Mouse (Mus musculus) cerebellum, postnatal 36 days (tissue): ENCODE measurements around the gene Tmem156.

Experiments
- DNase-seq, 2 experiments: peaks; one replicate each; pipeline ENCODE4 v3.0.0; 2021 to 2022; ENCODE audit warnings: mixed read lengths in 2 of 2

The Tmem156 gene

DNA sequence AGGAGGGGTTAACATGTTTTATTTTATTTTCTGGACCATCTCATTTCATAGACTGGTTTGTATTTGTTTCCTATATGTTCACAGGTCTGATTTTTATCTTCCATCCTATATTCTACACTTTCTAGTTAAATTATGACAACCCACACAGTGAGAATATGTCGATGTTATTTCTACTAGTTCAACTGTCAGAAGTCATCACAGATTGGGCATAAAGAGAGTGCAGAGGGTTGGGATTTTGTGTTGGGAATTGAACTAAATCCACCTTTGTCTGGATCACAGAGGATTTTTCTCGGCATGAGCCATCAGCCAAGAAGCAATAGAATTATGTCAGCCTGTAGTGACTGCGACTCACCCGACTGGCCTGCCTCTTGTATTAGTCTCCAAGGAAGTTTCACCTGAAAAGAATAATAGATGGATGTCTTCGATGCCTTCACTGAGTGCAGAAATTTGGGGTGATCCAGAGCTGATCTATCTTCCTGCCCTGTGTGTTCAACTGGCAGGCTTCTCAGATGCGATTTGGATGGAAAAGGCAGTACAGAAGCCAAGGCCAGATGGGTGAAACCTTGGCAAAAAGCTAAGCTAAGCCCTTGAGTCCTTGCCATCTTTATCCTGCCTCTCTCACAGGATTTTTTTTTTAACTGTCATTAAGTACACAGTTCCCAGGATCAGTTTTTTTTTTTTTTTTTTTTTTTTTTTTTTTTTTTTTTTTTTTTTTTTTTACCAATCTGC is 46.1 kb downstream of the Tmem156 start:
- peak; percentile 62 to 75 for DNase-seq

GRCm38 (mm10) chr5:65043407-65043895 is 48.5 kb downstream of the Tmem156 start:
- no peak for DNase-seq

DNA sequence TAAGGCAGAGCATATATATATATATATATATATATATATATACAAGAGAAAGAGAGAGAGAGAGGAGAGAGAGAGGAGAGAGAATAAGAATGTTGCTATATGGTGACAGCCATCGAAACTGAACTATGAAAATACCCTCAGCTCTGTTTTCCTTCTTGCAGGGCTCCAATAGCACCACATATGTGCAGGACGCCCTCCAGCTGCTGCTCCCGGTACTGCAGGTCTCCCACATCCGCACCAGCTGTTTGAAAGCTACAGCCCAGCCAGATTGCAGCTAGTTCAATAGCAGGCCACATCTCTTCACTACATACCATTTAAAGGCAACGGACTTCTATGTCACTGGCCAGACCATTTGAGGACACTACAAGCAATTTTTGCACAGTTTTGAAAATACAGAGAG is 51.5 kb downstream of the Tmem156 start:
- DNase-seq = no peak

DNA sequence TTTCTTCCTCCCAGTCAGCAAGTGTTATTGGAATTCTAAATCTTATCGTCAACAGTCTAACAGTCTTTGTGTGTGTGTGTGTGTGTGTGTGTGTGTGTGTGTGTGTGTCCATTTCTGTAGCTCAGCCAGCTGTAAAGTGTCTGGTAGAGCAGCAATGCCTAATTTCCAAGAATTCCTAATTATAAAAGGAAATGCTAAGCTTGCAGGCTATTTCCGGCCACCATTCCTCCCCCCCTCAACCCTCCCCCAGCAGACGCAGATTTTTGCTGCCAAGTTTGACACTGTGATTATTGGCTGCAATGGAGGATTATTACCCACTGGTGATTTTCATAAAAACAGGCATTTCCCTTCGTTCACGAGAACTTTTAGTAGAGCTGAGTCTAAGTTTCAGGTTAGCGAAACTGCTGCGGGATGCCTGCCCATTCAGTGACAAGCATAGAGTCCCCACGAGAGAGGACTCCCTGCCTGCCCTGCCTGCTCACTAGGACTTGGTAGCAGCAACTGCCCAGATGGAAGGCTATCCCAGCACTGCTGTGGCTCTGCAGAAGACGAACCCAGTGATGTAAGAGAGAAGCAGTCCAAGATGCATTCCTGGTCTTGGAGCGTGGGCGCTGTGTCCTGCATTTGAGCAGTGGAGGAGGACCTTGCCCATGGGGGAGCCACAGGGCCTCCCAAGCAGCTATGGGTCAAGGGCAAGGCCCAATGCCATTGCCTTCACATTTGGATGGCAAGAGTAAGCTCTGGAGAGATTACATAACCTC is 52.9 kb downstream of the Tmem156 start:
- no peak for DNase-seq

DNA sequence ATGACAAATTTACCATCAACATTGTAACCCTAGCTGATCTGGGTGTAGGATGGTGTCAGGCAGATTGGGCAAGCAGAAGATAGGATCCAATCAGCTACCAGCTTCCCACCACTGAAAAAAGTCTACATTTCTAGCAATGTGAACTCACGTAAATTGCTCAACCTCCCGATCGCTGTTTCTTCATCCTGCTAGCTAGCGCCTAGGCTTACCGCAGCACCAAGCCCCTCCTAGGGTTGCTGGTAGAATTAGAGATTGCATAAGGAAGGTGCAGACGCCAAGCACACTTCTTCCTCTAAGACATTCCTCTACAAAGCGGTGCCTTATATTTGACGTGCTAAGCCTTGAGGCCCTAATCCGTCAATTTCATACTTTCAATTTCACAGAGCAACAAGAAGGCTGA is 53.6 kb downstream of the Tmem156 start:
- DNase-seq = no peak

- DNase-seq = peak; percentile 54 to 55
Measured at GRCm38 (mm10) chr5:65036597-65036996, 55.3 kb downstream of the Tmem156 start.

DNA sequence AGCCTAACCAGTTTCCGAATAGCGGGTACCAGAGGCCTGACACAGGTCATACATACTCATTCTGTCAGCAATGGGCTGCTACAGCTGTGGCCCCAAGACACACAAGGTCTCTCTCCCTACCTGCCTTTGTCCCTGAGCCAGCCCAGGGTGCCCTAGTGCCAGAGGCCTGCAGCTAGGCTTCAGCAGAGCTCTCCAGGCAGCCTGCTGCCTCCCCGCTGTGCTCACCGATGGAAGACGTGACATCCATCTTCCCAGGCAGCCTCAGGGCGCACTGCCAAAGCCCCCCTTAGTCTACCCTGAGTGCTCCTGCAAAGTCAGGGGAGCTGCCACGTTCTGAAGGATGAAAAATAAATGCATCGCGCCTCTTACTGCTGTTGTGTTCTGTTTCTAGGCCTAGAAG is 63.9 kb downstream of the Tmem156 start:
- DNase-seq = no peak

DNA sequence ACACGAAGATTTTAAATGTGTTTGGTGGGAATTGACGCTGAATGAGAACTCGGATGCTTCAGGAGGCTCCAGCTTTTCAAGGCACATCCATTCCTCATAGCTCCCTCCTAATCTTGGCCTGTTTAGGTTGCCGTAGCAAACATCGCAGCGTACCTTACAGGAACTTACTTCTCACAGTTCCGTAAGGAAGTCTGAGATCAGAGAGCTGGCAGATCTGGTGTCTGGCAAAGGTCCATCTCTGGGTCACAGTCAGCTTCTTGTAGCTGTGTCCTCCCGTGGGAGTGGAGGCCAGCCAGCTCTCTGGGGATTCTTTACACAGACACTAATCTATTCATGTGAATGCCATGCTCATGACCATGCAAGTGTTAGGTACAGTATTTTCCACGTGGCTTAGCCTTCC is 65.2 kb downstream of the Tmem156 start:
- DNase-seq = peak; percentile 32 to 34

- DNase-seq = no peak
Measured at GRCm38 (mm10) chr5:65025916-65026315, 66.0 kb downstream of the Tmem156 start.

DNA sequence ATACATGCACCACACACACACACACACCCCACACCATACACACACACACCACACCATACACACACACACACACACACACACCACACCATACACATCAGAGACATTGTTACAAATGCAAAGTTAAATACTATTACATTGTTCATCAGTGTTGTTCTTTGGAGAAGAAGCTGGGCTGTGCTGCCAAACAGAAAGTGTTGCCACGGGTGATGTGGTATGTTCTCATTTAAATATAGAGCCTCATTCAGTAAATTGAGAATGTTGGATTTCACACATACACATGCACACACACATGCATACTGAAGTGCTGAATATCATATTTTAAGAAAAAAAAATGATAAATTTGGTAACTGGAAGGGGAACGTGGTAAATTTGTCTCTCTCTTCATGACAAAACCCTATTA is 67.3 kb downstream of the Tmem156 start:
- DNase-seq = no peak

GRCm38 (mm10) chr5:65022006-65022405 is 69.9 kb downstream of the Tmem156 start:
- no peak for DNase-seq

DNA sequence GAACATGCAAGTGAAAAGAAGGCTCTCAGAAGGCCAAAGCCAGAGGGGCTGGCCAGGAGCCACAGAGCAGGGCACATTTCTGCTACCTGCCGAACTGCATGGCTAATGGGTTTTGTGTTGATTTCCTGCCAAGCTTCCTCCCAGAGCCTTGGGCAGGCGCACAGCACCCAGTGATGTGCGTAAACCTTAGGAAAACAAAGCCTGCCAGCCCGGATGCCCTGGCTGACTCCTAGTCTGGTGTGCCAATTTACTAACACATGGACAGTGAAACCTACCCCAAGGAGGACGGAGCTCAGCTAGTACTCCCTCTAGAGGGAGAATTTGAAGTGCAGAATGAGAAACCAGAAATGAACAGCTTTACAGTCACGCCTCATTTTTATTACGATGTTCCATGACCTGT is 72.1 kb downstream of the Tmem156 start:
- peak; percentile 86 to 88 for DNase-seq

GRCm38 (mm10) chr5:65019109-65019508 is 72.8 kb downstream of the Tmem156 start:
- no peak for DNase-seq

DNA sequence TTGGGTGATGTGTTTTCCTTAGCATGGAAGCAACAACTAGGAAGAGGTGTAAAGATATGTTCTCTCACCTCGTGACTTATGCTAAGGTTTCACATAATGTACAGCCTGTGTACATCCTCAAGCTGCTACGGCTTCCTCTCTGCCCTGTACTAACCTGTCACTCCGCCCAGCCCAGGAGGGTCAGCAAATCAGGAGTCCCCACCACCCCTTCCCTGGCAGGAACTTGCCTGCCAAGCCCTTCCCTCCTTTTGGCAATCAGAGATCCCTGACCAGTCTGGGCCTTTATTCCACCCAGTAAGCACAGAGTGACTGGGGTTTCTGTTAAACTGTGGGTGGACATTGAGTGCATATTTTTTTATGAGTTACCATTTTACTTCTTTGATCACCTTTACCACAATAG is 76.4 kb downstream of the Tmem156 start:
- no peak for DNase-seq

GRCm38 (mm10) chr5:65011901-65012573 is 79.9 kb downstream of the Tmem156 start:
- DNase-seq = no peak

DNA sequence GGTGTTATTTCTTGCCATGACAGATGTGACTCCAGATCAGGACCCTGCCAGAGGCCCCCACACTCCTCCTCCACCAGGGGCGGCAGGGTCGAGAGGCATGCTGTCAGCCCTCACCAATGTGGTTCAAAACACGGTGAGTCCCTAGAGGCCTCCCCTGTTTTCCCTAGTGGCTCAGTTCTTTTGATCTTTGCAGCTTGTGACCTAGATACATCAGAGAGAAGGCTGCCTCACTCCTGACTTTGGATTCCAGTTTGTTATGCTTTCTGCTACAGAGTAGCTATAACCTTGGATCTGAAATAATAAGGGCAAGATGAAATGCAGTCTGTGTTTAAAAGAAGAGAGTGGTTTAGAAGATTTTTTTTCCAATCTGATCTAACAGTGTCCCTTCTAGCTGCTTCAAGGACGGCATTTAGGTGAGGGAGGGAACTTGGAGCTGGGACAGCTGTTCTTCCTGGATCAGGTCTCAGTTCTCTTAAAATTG is 85.9 kb downstream of the Tmem156 start:
- DNase-seq = no peak

- no peak for DNase-seq
Measured at GRCm38 (mm10) chr5:65005251-65005650, 86.7 kb downstream of the Tmem156 start.
